Mouse (Mus musculus) kidney, adult 2 months (tissue): ENCODE measurements at regions not wholly inside any gene's neighbourhood (a gene's known extent, or its start where the extent isn't known, plus 50 kb on each side); places are given as distances from the start of the nearest gene placed in this dataset.

Source experiments
- DNase-seq: peaks from one replicate; pipeline ENCODE4 v3.0.0; 2021
- H3K27ac ChIP-seq: fragments of 200-500 bp; 2 replicates; pipeline ENCODE4 v1.5.1; 2012; ENCODE audit warnings: low read depth, low read length, control low read depth, inconsistent platforms; ENCODE audit not compliant: insufficient read depth
- H3K27me3 ChIP-seq: fragments of 200-500 bp; replicated peaks from 2 replicates; pipeline ENCODE4 v1.6.1; 2012; ENCODE audit warnings: mild to moderate bottlenecking, moderate library complexity, low read length, inconsistent platforms; ENCODE audit not compliant: control insufficient read depth, insufficient read depth
- H3K36me3 ChIP-seq: fragments of 200-500 bp; 2 replicates; pipeline ENCODE4 v1.6.1; 2012; ENCODE audit warnings: mild to moderate bottlenecking, moderate library complexity, low read length, inconsistent platforms; ENCODE audit not compliant: control insufficient read depth, insufficient read depth
- H3K4me1 ChIP-seq: fragments of 200-500 bp; 2 replicates; pipeline ENCODE4 v1.6.1; 2011; ENCODE audit warnings: low read length; ENCODE audit not compliant: control insufficient read depth, insufficient read depth
- H3K4me3 ChIP-seq: fragments of 200-500 bp; 2 replicates; pipeline ENCODE4 v1.5.1; 2011; ENCODE audit warnings: mild to moderate bottlenecking, low read depth, low read length, control low read depth; ENCODE audit not compliant: insufficient read depth
- CTCF ChIP-seq: fragments of 200-500 bp; conservative IDR thresholded peaks from 2 replicates; pipeline ENCODE4 v1.5.1; 2011; ENCODE audit warnings: low read depth, mild to moderate bottlenecking, control low read depth, low read length, moderate library complexity, mixed read lengths; ENCODE audit not compliant: insufficient read depth, insufficient read length
- POLR2A ChIP-seq: fragments of 200-500 bp; IDR thresholded peaks from one replicate; pipeline ENCODE4 v1.6.1; 2011; ENCODE audit warnings: low read depth, low read length, control low read depth
- WGBS: fragments of 180-500 bp; shearing (Covaris S2); methylation state at CpG from one replicate; pipeline ENCODE4 v1.1.7; 2018; 5-methylcytosine and 5-hydroxymethylcytosine counted together

DNA sequence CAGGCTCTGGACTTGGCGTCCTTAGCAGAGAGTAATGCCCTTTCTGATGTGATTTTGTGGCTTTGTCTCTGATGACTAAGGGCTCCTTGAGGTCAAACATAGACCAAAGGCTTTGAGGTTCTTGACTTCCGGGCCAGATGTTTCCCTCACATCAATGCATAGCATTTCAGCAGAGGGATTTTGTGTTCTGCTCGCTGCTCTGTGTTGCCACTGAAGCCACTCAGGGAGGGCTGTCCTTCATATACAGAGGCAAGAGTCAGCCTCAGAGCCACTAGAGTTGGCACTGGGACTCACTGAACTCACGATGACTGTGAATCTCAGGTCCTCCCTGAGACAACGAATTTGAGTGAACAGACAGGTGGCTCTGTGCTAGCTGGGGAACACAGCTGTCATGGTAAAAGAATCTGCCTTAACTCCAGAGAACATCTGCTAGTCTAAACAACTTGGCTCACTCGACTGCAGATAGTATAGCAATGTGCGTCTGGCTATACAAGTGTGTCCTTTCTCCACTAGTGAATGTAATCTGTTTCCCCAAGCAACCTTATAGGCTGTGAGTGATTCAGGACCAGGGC is 74.3 kb downstream of the Gp2 start:
- H3K27ac ChIP-seq: no peak overlapping the region
- TF ChIP-seq POLR2A (no peak), CTCF (no peak)
- no peaks in the 10 kb centered on the region for H3K27me3 ChIP-seq
- no peaks in the 10 kb centered on the region for H3K36me3 ChIP-seq
- WGBS: 51% methylated on average over 7 of the region's 7 CpGs
- H3K4me3 ChIP-seq: no peak overlapping the region
- H3K4me1 ChIP-seq: no peaks in the 10 kb centered on the region
- DNase-seq: no peak

- no peaks in the 10 kb centered on the region for H3K27me3 ChIP-seq
- H3K36me3 ChIP-seq: no peaks in the 10 kb centered on the region
- 51% methylated on average over 3 of the region's 3 CpGs for WGBS
- no peak overlapping the region for H3K27ac ChIP-seq
- H3K4me1 ChIP-seq: no peaks in the 10 kb centered on the region
- H3K4me3 ChIP-seq: no peak overlapping the region
- no peak for DNase-seq
- TF ChIP-seq POLR2A (no peak), CTCF (no peak)
These were observed 79.2 kb downstream of the Gp2 start for GRCm38 (mm10) chr7:119379935-119380334.

- H3K27me3 ChIP-seq: no peaks in the 10 kb centered on the region
- no peak overlapping the region for H3K27ac ChIP-seq
- 38% methylated on average over 1 of the region's 1 CpGs for WGBS
- no peak overlapping the region for H3K4me3 ChIP-seq
- no peaks in the 10 kb centered on the region for H3K36me3 ChIP-seq
- TF ChIP-seq POLR2A (no peak), CTCF (no peak)
- no peak for DNase-seq
- H3K4me1 ChIP-seq: no peaks in the 10 kb centered on the region
These were observed 94.9 kb downstream of the Gp2 start for GRCm38 (mm10) chr7:119364268-119364596.

DNA sequence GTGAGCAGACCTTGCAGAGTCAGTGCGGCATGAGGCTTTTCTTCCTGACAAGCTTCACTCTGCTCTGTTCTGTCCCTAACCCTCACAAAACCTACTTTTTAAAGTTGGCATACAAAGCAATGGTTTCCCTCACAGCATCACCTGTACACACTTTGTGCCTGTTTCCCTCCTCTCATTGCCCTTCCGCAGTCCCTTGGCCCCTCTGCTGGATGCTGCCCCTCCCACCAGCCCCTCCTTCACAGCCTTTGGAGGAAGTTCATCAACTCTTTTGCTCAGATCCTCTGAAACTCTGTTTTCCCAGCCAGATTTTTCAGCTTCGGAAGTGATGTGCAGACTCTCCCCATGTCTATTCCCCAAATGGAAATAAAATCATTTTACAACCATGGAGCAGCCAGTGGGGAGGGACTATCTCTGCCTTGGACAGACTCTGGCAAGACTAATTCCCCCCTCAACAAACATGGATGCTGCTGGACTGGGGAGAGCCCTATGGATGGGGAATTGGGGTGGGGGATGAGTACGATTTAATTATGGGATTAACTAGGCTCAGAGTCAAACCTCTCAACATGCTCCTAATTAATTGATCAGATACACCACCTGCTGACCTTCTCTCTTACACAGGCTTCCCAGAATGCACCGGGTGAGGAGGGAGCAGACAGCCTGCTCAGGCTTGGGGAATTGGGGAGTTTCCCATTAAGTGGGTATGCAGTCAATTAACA is 95.4 kb downstream of the Gp2 start:
- no peaks in the 10 kb centered on the region for H3K36me3 ChIP-seq
- DNase-seq: no peak
- no peak overlapping the region for H3K4me3 ChIP-seq
- H3K4me1 ChIP-seq: no peaks in the 10 kb centered on the region
- WGBS: 62% methylated on average over 5 of the region's 5 CpGs
- TF ChIP-seq POLR2A: no peak
- TF ChIP-seq CTCF: no peak
- H3K27me3 ChIP-seq: no peaks in the 10 kb centered on the region
- H3K27ac ChIP-seq: no peak overlapping the region

GRCm38 (mm10) chr7:119357338-119357737 is 101.7 kb downstream of the Gp2 start:
- no peak overlapping the region for H3K4me3 ChIP-seq
- H3K27ac ChIP-seq: no peak overlapping the region
- 78% methylated on average over 3 of the region's 3 CpGs for WGBS
- no peaks in the 10 kb centered on the region for H3K4me1 ChIP-seq
- TF ChIP-seq CTCF (no peak), POLR2A (no peak)
- DNase-seq: no peak
- H3K27me3 ChIP-seq: no peaks in the 10 kb centered on the region
- H3K36me3 ChIP-seq: no peaks in the 10 kb centered on the region

- Histone ChIP-seq H3K4me3 (no peak overlapping the region), H3K36me3 (no peaks in the 10 kb centered on the region), H3K27me3 (no peaks in the 10 kb centered on the region), H3K4me1 (no peaks in the 10 kb centered on the region), H3K27ac (no peak overlapping the region)
- TF ChIP-seq CTCF: no peak
- no peak for TF ChIP-seq POLR2A
- no peak for DNase-seq
These were observed 102.8 kb downstream of the Gp2 start for GRCm38 (mm10) chr7:119356251-119356650.

DNA sequence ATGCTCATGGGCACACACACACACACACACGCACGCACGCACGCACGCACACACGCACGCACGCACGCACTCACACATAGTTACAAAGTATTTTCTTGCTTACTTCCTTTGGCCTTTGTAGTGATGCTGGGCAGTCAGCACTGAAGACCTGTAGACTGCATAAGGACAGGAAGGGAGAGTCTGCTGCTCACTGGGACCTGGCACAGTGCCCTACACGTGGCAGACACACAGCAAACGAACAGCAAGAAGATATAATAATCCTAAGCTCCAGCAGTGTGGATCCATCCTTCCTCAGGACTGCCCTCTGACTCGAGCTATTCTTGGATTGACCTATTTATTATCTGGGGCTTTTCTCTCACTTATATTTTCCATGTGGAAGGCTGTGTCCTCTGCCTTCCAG is 106.5 kb downstream of the Gp2 start:
- 83% methylated on average over 12 of the region's 12 CpGs for WGBS
- Histone ChIP-seq H3K27ac (no peak overlapping the region), H3K4me1 (no peaks in the 10 kb centered on the region), H3K27me3 (no peaks in the 10 kb centered on the region), H3K36me3 (no peaks in the 10 kb centered on the region), H3K4me3 (no peak overlapping the region)
- DNase-seq: no peak
- no peak for TF ChIP-seq POLR2A
- no peak for TF ChIP-seq CTCF
